Mouse (Mus musculus) embryonic facial prominence, embryonic 12.5 days (tissue): ENCODE results near the gene Hspb2. TPM values are rescaled to one million over a fixed set of nuclear protein-coding genes. Genes with fewer than 3 reads are reported as not detected.

Experiments
- ATAC-seq: fragments of 200-750 bp; cut with Nextera tagmentation; 2 replicates; pipeline ENCODE4 v1.8.0; 2017; ENCODE audit not compliant: insufficient number of reproducible peaks, insufficient read depth, low FRiP score, low TSS enrichment
- H3K27ac ChIP-seq: fragments of 300-500 bp; sonication (generic); 2 replicates; pipeline ENCODE4 v1.5.1; 2016; ENCODE audit warnings: mild to moderate bottlenecking
- H3K27me3 ChIP-seq: fragments of 300-500 bp; sonication (generic); 2 replicates; pipeline ENCODE4 v1.6.1; 2016; ENCODE audit warnings: mild to moderate bottlenecking, moderate library complexity
- H3K36me3 ChIP-seq: fragments of 300-500 bp; sonication (generic); 2 replicates; pipeline ENCODE4 v1.6.1; 2016; ENCODE audit warnings: mild to moderate bottlenecking
- H3K4me1 ChIP-seq: fragments of 300-500 bp; sonication (generic); 2 replicates; pipeline ENCODE4 v1.6.1; 2016
- H3K4me2 ChIP-seq: fragments of 300-500 bp; sonication (generic); replicated peaks from 2 replicates; pipeline ENCODE4 v1.6.1; 2016; ENCODE audit warnings: mild to moderate bottlenecking, moderate library complexity
- H3K4me3 ChIP-seq: fragments of 300-500 bp; sonication (generic); 2 replicates; pipeline ENCODE4 v1.5.1; 2016; ENCODE audit warnings: mild to moderate bottlenecking
- H3K9ac ChIP-seq: fragments of 300-500 bp; sonication (generic); 2 replicates; pipeline ENCODE4 v1.6.1; 2016; ENCODE audit warnings: mild to moderate bottlenecking, moderate library complexity
- H3K9me3 ChIP-seq: fragments of 300-500 bp; sonication (generic); 2 replicates; pipeline ENCODE4 v1.6.1; 2016; ENCODE audit warnings: mild to moderate bottlenecking, moderate library complexity
- WGBS: fragments of 180-500 bp; shearing (Covaris S2); methylation state at CpG from one replicate; pipeline ENCODE4 v1.1.7; 2016; 5-methylcytosine and 5-hydroxymethylcytosine counted together
- polyA plus RNA-seq: library from polyadenylated mRNA; unstranded; fragments of >200 nt; fragmentation: Nextera tagmentation; extraction: Ambion mirVana; gene quantifications from 2 replicates; pipeline ENCODE4 v1.2.1, GENCODE M21; 2016

Gene Hspb2
- polyA plus RNA-seq, 1 experiment from 2014 or later: 10.1 TPM

- H3K9ac ChIP-seq: peak overlapping the region; percentile 64
- no peaks in the 10 kb centered on the region for H3K9me3 ChIP-seq
- peak overlapping the region; percentile 76 for H3K4me2 ChIP-seq
- WGBS: under 1% methylated on average over 30 of the region's 30 CpGs
- peak; percentile 5 for ATAC-seq
- peak overlapping the region; percentile 81 for H3K27ac ChIP-seq
- no peaks in the 10 kb centered on the region for H3K27me3 ChIP-seq
- H3K4me3 ChIP-seq: peak overlapping the region; percentile 61
- H3K4me1 ChIP-seq: peaks cover 32% of the 10 kb centered on the region
- H3K36me3 ChIP-seq: no peaks in the 10 kb centered on the region
Measured at GRCm38 (mm10) chr9:50727171-50727924, 24.8 kb downstream of the Hspb2 start.

DNA sequence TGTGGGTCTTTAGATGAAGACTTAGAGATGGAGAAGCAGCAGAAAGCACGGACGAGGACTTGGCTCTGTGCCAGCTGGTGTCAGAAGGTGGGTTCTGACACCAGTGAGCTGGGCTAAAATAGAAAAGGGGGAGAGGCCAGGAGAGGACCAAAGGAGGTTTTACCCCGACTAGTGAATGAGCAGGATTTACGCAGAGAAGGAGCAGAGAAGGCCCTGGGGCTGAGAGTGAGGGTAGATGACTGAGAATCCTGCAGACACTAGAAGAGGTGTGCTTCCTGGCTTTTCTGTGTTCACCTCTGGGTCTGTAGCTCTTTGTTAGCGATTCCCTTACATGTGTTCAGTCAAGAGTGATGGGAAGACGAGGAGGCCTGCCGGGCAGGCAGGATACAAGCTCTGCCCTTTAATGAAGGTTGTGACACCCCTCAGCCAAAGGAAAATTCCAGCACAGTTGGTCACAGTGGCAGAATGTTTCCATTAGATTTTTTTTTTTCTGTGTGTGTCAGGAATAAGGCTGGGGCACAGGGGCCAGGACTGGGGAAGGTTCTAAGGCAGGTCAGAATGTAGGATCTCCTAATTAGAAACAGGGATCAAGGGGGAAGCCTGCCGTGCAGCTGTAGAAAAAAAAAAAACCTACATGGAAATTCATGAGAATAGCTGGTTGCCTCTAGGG, 26.1 kb downstream of the Hspb2 start:
- H3K36me3 ChIP-seq: no peaks in the 10 kb centered on the region
- WGBS: 10% methylated on average over 8 of the region's 8 CpGs
- peak overlapping the region; percentile 61 for H3K4me3 ChIP-seq
- H3K27ac ChIP-seq: peak overlapping the region; percentile 81
- no peak overlapping the region for H3K9ac ChIP-seq
- no peak for ATAC-seq
- no peaks in the 10 kb centered on the region for H3K27me3 ChIP-seq
- H3K9me3 ChIP-seq: no peaks in the 10 kb centered on the region
- H3K4me1 ChIP-seq: peaks cover 37% of the 10 kb centered on the region
- peak overlapping the region; percentile 76 for H3K4me2 ChIP-seq

DNA sequence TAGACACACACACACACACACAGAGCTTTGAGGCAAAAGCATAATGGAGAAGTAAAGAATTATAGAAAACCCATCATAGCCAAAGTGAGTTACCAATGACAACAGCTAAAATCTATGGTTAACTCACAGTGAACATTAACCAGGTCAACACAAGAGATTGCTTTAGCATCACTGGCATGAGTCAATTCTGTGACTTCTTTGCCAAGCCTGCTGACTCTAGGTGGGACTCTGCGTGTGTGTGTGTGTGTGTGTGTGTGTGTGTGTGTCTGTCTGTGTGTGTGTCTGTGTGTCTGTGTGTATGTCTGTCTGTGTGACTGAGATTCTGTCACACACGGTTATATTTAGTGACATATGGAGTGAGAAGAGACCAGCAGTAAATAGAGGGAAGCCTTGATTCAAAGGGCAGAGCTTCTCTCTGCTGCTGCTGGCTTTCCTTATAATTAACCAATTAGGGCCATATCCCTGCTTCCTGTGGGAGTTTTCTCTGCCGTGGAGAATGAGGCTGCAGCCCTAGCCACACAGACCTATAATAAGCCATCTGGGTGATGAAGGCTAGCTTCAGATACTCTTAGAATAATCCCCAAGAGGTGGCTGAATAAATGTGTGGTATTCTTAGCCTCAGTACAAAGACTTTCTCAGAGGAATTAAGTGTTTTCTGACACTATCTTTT, 27.4 kb downstream of the Hspb2 start:
- no peak overlapping the region for H3K4me3 ChIP-seq
- no peaks in the 10 kb centered on the region for H3K27me3 ChIP-seq
- H3K9me3 ChIP-seq: no peaks in the 10 kb centered on the region
- no peak overlapping the region for H3K9ac ChIP-seq
- no peaks in the 10 kb centered on the region for H3K36me3 ChIP-seq
- WGBS: 21% methylated on average over 3 of the region's 3 CpGs
- peak overlapping the region; percentile 54; the same call in 1 of the 2 replicates for H3K27ac ChIP-seq
- peaks cover 39% of the 10 kb centered on the region for H3K4me1 ChIP-seq
- no peak for ATAC-seq
- no peak overlapping the region for H3K4me2 ChIP-seq

DNA sequence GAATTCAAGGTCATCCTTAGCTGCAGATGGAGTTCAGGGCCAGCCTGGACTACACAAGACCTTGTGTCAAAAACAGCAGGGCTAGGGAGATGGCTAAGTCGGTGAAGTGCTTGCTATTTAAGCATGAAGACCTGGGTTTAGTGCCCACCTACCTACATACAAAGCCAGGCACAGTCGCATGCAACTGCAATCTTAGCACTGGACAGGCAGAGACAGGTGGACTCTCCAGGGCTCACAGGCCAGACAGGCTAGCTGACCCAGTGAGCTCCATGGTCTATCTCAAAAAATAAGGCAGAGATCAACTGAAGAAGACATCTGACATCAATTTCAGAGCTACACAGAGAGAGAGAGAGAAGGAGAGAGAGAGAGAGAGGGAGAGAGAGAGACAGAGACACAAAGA, 28.0 kb downstream of the Hspb2 start:
- Histone ChIP-seq H3K4me2 (no peak overlapping the region), H3K4me3 (no peak overlapping the region), H3K27ac (peak overlapping the region; percentile 54), H3K9ac (no peak overlapping the region), H3K27me3 (no peaks in the 10 kb centered on the region), H3K9me3 (no peaks in the 10 kb centered on the region), H3K4me1 (peaks cover 39% of the 10 kb centered on the region), H3K36me3 (no peaks in the 10 kb centered on the region)
- ATAC-seq: no peak
- 68% methylated on average over 2 of the region's 2 CpGs for WGBS

DNA sequence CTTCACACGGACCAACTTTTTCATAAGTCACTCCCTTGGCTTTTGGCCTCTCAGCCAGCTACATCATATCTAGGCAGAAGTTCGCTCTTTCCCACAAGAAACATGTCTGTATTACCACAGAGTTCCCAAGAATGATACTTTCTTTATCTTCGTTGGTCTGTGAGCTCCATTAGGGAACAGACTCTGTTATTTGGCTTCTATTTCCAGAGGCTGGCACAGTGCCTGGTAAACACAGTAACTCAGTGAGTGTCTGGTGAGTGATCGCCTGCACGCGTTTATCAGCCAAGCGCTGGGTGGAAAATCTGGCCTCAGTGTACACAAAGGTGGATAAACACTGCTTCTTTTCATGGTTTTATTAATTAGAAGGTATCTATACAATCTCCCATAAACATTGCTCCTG, 28.7 kb downstream of the Hspb2 start:
- no peak overlapping the region for H3K9ac ChIP-seq
- no peak overlapping the region for H3K4me3 ChIP-seq
- 0 out of 2 replicates have a peak overlapping the region, but pooled peaks have one; percentile 6 for H3K27ac ChIP-seq
- no peaks in the 10 kb centered on the region for H3K9me3 ChIP-seq
- no peak for ATAC-seq
- H3K4me1 ChIP-seq: peaks cover 39% of the 10 kb centered on the region
- H3K36me3 ChIP-seq: no peaks in the 10 kb centered on the region
- WGBS: 77% methylated on average over 7 of the region's 7 CpGs
- no peak overlapping the region for H3K4me2 ChIP-seq
- H3K27me3 ChIP-seq: no peaks in the 10 kb centered on the region

- no peak overlapping the region for H3K4me3 ChIP-seq
- 64% methylated on average over 8 of the region's 8 CpGs for WGBS
- H3K4me1 ChIP-seq: peaks cover 39% of the 10 kb centered on the region
- H3K4me2 ChIP-seq: no peak overlapping the region
- no peak for ATAC-seq
- H3K27me3 ChIP-seq: no peaks in the 10 kb centered on the region
- no peaks in the 10 kb centered on the region for H3K9me3 ChIP-seq
- H3K9ac ChIP-seq: no peak overlapping the region
- H3K27ac ChIP-seq: 0 out of 2 replicates have a peak overlapping the region, but pooled peaks have one; percentile 3
- H3K36me3 ChIP-seq: no peaks in the 10 kb centered on the region
Measured at GRCm38 (mm10) chr9:50722451-50722911, 29.7 kb downstream of the Hspb2 start.

- 32% methylated on average over 12 of the region's 12 CpGs for WGBS
- H3K4me1 ChIP-seq: peaks cover 32% of the 10 kb centered on the region
- no peak overlapping the region for H3K4me2 ChIP-seq
- no peak for ATAC-seq
- H3K36me3 ChIP-seq: no peaks in the 10 kb centered on the region
- H3K4me3 ChIP-seq: no peak overlapping the region
- H3K9ac ChIP-seq: no peak overlapping the region
- no peaks in the 10 kb centered on the region for H3K9me3 ChIP-seq
- H3K27ac ChIP-seq: 0 out of 2 replicates have a peak overlapping the region, but pooled peaks have one; percentile 4
- no peaks in the 10 kb centered on the region for H3K27me3 ChIP-seq
Measured at GRCm38 (mm10) chr9:50721061-50721460, 31.1 kb downstream of the Hspb2 start.

GRCm38 (mm10) chr9:50718878-50719277, 33.3 kb downstream of the Hspb2 start:
- Histone ChIP-seq H3K9ac (no peak overlapping the region), H3K4me3 (no peak overlapping the region), H3K9me3 (no peaks in the 10 kb centered on the region), H3K4me2 (no peak overlapping the region), H3K4me1 (peaks cover 13% of the 10 kb centered on the region; the same call in 1 of the 2 replicates), H3K27me3 (no peaks in the 10 kb centered on the region), H3K27ac (no peak overlapping the region), H3K36me3 (no peaks in the 10 kb centered on the region)
- ATAC-seq: no peak
- 72% methylated on average over 4 of the region's 4 CpGs for WGBS

DNA sequence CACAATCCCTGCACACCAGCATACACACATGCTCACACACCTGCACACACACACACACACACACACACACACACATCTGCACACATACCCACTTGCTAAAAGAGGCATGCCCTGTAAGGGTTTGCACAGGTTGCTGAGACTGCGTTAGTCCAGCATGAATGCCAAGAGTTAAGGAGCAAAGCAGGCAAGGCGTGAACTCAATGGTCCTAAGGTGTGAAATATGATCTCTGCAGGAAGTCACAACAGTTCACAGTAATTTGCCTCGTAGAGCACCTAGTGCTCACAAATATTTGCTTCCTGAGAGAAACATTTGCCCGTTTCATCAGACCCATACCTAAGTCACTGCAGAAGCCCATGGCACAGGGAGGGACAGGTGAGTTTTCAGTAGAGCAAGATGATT, 38.0 kb downstream of the Hspb2 start:
- Histone ChIP-seq H3K9me3 (no peaks in the 10 kb centered on the region), H3K4me3 (no peak overlapping the region), H3K4me1 (no peaks in the 10 kb centered on the region), H3K9ac (no peak overlapping the region), H3K4me2 (no peak overlapping the region), H3K27me3 (no peaks in the 10 kb centered on the region), H3K27ac (no peak overlapping the region), H3K36me3 (peaks cover 11% of the 10 kb centered on the region; the same call in 1 of the 2 replicates)
- WGBS: 43% methylated on average over 4 of the region's 4 CpGs
- no peak for ATAC-seq

DNA sequence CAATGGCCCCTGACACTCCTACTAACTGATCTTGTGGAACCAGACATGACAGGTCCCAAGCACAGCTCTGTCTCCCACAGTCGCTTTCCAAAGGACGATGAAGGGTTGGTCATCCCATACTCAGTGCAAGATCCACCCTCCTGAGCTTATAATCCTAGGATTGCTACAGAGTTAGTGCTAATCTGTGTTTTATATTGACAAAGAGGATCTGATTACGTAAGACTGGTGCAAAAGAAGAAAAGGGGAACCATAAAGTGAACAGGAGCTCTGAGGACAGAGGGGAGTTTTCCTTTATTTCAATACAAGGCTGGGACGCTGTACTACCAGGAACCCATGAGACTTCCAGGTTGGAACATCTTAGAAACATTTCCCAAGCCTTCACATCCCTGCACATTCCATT, 40.8 kb downstream of the Hspb2 start:
- no peak overlapping the region for H3K27ac ChIP-seq
- no peak overlapping the region for H3K9ac ChIP-seq
- H3K4me1 ChIP-seq: no peaks in the 10 kb centered on the region
- H3K4me3 ChIP-seq: no peak overlapping the region
- no peaks in the 10 kb centered on the region for H3K9me3 ChIP-seq
- ATAC-seq: no peak
- H3K27me3 ChIP-seq: no peaks in the 10 kb centered on the region
- WGBS: 86% methylated on average over 4 of the region's 4 CpGs
- peaks cover 11% of the 10 kb centered on the region; the same call in 1 of the 2 replicates for H3K36me3 ChIP-seq
- no peak overlapping the region for H3K4me2 ChIP-seq

DNA sequence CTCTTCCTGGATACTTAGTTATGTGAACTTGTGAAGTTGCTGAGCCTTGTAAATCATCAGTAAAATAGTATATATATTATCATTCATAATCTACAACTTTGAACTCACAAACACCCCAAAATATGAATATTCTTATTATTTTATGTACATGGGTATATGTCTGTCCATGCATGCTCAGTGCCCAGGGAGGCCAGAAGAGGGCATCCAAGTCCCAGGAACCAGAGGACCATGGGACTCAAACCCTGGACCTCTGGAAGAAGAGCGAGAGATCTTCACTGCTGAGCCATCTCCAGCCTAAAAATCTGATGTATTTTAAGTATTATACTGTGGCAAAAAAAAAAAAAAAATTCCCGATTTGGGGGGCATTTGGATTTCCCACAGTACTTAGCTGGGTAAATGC, 43.0 kb downstream of the Hspb2 start:
- Histone ChIP-seq H3K9me3 (no peaks in the 10 kb centered on the region), H3K27ac (no peak overlapping the region), H3K9ac (no peak overlapping the region), H3K4me2 (no peak overlapping the region), H3K27me3 (no peaks in the 10 kb centered on the region), H3K4me1 (no peaks in the 10 kb centered on the region), H3K36me3 (peaks cover 11% of the 10 kb centered on the region; the same call in 1 of the 2 replicates), H3K4me3 (no peak overlapping the region)
- no peak for ATAC-seq
- WGBS: 25% methylated on average over 2 of the region's 2 CpGs
